ENCODE assay signal across 17 mouse cellular contexts in the genomic region with DNA sequence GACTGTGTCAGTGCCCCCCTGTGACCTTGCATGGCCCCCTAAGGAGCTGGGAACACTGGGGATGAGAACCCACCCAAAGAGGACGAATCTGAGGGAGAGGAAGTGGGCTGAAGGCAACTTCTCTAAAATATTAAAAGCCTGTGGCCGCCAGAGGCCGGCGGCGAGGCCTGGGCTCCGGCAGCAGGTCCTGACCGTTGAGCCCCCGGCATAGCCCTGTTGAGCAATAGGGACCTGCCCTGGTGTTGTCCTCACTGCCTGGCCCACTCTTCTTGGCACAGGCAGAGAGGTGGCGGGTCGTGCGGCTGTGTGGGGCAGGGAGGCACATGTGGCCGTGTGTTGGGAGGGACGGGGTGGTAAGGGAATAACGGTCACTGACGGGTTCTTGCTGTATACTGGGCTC. TPM values are rescaled to one million over a fixed set of nuclear protein-coding genes. Genes with fewer than 3 reads are reported as not detected.
A peak's percentile ranks its signal among the peaks of the same experiment; 100 is the strongest.
DNase-seq lines count a peak whose midpoint lies in the region; ATAC-seq and TF ChIP-seq lines count a peak whose summit lies in the region.
"Had no signal": no experiment of that assay in that cellular context is flagged by ENCODE, and none has a peak within 500 bp of the region (broad histone marks: within the 10 kb centered on the region; RNA-seq: fewer than 3 reads in every experiment).

No protein-coding gene starts in this region.

- peaks cover 7% of the 10 kb centered on the region for H3K4me1 ChIP-seq in bone marrow, adult 2 months (ENCODE audit: control insufficient read depth, insufficient read depth, low read length)
- H3K4me1 ChIP-seq: embryonic facial prominence, embryonic 12.5 days; hindbrain, embryonic 13.5 days; neural tube, embryonic 15.5 days had no signal

- no peak for ATAC-seq in monocyte, adult 5-6 weeks (replicated peaks; ENCODE audit: insufficient number of reproducible peaks, low FRiP score, low TSS enrichment, poor library complexity, severe bottlenecking)
- ATAC-seq in common myeloid progenitor, adult 5-6 weeks (replicated peaks; ENCODE audit: low read depth, poor library complexity, severe bottlenecking): peak; percentile 82
- peak; percentile 90 for ATAC-seq in megakaryocyte, adult 5-6 weeks (ENCODE audit: poor library complexity, severe bottlenecking)
- ATAC-seq: forebrain, postnatal 0 days had no signal

- no peak overlapping the region for H3K4me3 ChIP-seq in bone marrow, adult 2 months (replicated peaks; ENCODE audit: control insufficient read depth, low read depth, low read length)
- H3K4me3 ChIP-seq: embryonic facial prominence, embryonic 12.5 days; gastrocnemius, adult 2 months; hindbrain, embryonic 13.5 days; myocyte; neural tube, embryonic 15.5 days had no signal

- DNase-seq in monocyte, adult 2 months (ENCODE audit: low read depth in 1 of 2, low spot score in 2 of 2): peak; percentile 18 to 50
- DNase-seq in frontal cortex, adult 2 months (ENCODE audit: extremely low spot score in 1 of 2, low spot score in 1 of 2): no peak
- no peak for DNase-seq in layer of hippocampus, postnatal 25 days (ENCODE audit: extremely low spot score in 1 of 2, low spot score in 1 of 2)
- DNase-seq: adrenal gland, adult 8-10 months; cerebellum, adult 8-10 months; forebrain, postnatal 0 days; gastrocnemius, adult 2 months; lung, postnatal 10 days; thymus, postnatal 36 days had no signal

- TF ChIP-seq CTCF in bone marrow, adult 2 months (IDR thresholded peaks at IDR 0.05; ENCODE audit: control insufficient read depth, insufficient read depth, low read length): no peak

- 8% methylated on average over 15 of the region's 15 CpGs for WGBS in bone marrow, adult 2 months

- peak; percentile 36; the same call in 1 of the 2 replicates for TF ChIP-seq POLR2A in bone marrow, adult 2 months (IDR thresholded peaks at IDR 0.05; ENCODE audit: borderline replicate concordance, control insufficient read depth, low read depth, low read length)

- H3K27ac ChIP-seq in bone marrow, adult 2 months (ENCODE audit: control insufficient read depth, insufficient read depth, low read depth, low read length, poor library complexity): peak overlapping the region; percentile 56
- H3K27ac ChIP-seq: embryonic facial prominence, embryonic 12.5 days; gastrocnemius, adult 2 months; hindbrain, embryonic 13.5 days; neural tube, embryonic 15.5 days had no signal

RNA-seq across cellular contexts. Expression of a gene that starts 56.6 kb away (rescaled TPM):
- 235 to 408 TPM (median 258 TPM) in 3 replicates for total RNA-seq in monocyte, adult 5-6 weeks (2017)
- polyA plus RNA-seq in bone marrow, adult 2 months (2011; ENCODE audit: insufficient read depth, insufficient read length, low replicate concordance, missing spikeins): 32.8 and 80.9 TPM in 2 replicates
- total RNA-seq in common myeloid progenitor, adult 5-6 weeks (2017): 97.9 and 117 TPM in 2 replicates
- 167 and 175 TPM in 2 replicates for total RNA-seq in megakaryocyte, adult 5-6 weeks (2015)
- total RNA-seq in megakaryocyte, adult 5-6 weeks (2017): 282 and 289 TPM in 2 replicates
- polyA plus RNA-seq in frontal cortex, adult 2 months (2012; rRNA removed): 4.0 and 4.5 TPM in 2 replicates
- 1 to 10 TPM; 4.1 to 4.2 TPM for total RNA-seq in layer of hippocampus, postnatal 25 days (2021)
- polyA plus RNA-seq: myocyte had no signal

Comparison
In these comparisons a context has a peak if more than half of its experiments do, and no peak if none do; other contexts are left out.
1. DNase-seq: peak in monocyte, adult 2 months (2 of 2); none in frontal cortex, adult 2 months (0 of 2) and layer of hippocampus, postnatal 25 days (0 of 2).
2. RNA of a gene that starts 56.6 kb away (total RNA-seq): 167 to 289 TPM in megakaryocyte, adult 5-6 weeks, 235 to 408 TPM in monocyte, adult 5-6 weeks and 97.9 to 117 TPM in common myeloid progenitor, adult 5-6 weeks; 4.1 to 4.2 TPM in layer of hippocampus, postnatal 25 days; every median in the first group is over 10 times any median in the second.